Mouse (Mus musculus) lung, postnatal 0 days (tissue): Measurements from ENCODE around the gene Sh2d3c. TPM values are rescaled to one million over a fixed set of nuclear protein-coding genes. Genes with fewer than 3 reads are reported as not detected.

Source experiments
- ATAC-seq: fragments of 200-750 bp; cut with Nextera tagmentation; 2 replicates; pipeline ENCODE4 v1.8.0; 2017; ENCODE audit warnings: moderate library complexity
- DNase-seq: peaks from one replicate; pipeline ENCODE4 v3.0.0-alpha.2; 2016; ENCODE audit warnings: low spot score
- H3K27ac ChIP-seq: fragments of 300-500 bp; sonication (generic); 2 replicates; pipeline ENCODE4 v1.5.1; 2014; ENCODE audit warnings: antibody characterized with exemption, mild to moderate bottlenecking, low read length, mixed read lengths
- H3K27me3 ChIP-seq: fragments of 300-500 bp; sonication (generic); replicated peaks from 2 replicates; pipeline ENCODE4 v1.6.1; 2014; ENCODE audit warnings: low read length, mixed read lengths; ENCODE audit not compliant: insufficient read depth
- H3K36me3 ChIP-seq: fragments of 300-500 bp; sonication (generic); 2 replicates; pipeline ENCODE4 v1.6.1; 2014; ENCODE audit warnings: low read length, mixed read lengths; ENCODE audit not compliant: insufficient read depth
- H3K4me1 ChIP-seq: fragments of 300-500 bp; sonication (generic); 2 replicates; pipeline ENCODE4 v1.6.1; 2014; ENCODE audit warnings: antibody characterized with exemption, low read depth, low read length, mixed read lengths; ENCODE audit not compliant: insufficient read depth
- H3K4me2 ChIP-seq: fragments of 300-500 bp; sonication (generic); replicated peaks from 2 replicates; pipeline ENCODE4 v1.6.1; 2014; ENCODE audit warnings: low read depth, mild to moderate bottlenecking, low read length, moderate library complexity, mixed read lengths
- H3K4me3 ChIP-seq: fragments of 300-500 bp; sonication (generic); 2 replicates; pipeline ENCODE4 v1.5.1; 2014; ENCODE audit warnings: low read depth, low read length
- H3K9ac ChIP-seq: fragments of 300-500 bp; sonication (generic); replicated peaks from 2 replicates; pipeline ENCODE4 v1.6.1; 2014; ENCODE audit warnings: low read depth, mild to moderate bottlenecking
- H3K9me3 ChIP-seq: fragments of 300-500 bp; sonication (generic); 2 replicates; pipeline ENCODE4 v1.6.1; 2016; ENCODE audit warnings: low read length, mixed read lengths
- CTCF ChIP-seq: IDR thresholded peaks from 2 replicates; pipeline ENCODE4 v1.5.1; 2016; ENCODE audit warnings: antibody characterized with exemption, mild to moderate bottlenecking
- EP300 ChIP-seq: IDR thresholded peaks from 2 replicates; pipeline ENCODE4 v1.6.1; 2016; ENCODE audit warnings: antibody characterized with exemption, mild to moderate bottlenecking, control low read depth
- WGBS: fragments of 180-500 bp; shearing (Covaris S2); extraction: QIAGEN DNeasy Blood & Tissue Kit; methylation state at CpG from one replicate; pipeline ENCODE4 v1.1.7; 2014; 5-methylcytosine and 5-hydroxymethylcytosine counted together
- polyA plus RNA-seq: library from polyadenylated mRNA; unstranded; fragments of >200 nt; fragmentation: Nextera tagmentation; extraction: Ambion mirVana; gene quantifications from 2 replicates; pipeline ENCODE4 v1.2.1, GENCODE M21; 2015

Gene Sh2d3c
- polyA plus RNA-seq, 1 experiment from 2014 or later, result 53.5 TPM

GRCm38 (mm10) chr2:32724832-32725790 lies 4.3 kb downstream of the Sh2d3c start:
- Histone ChIP-seq H3K36me3 (no peaks in the 10 kb centered on the region), H3K4me1 (0 out of 2 replicates have a peak, but pooled peaks cover 4% of the 10 kb centered on the region), H3K27ac (0 out of 2 replicates have a peak overlapping the region, but pooled peaks have one; percentile 32), H3K9me3 (no peaks in the 10 kb centered on the region), H3K27me3 (no peaks in the 10 kb centered on the region), H3K9ac (no peak overlapping the region), H3K4me2 (no peak overlapping the region), H3K4me3 (no peak overlapping the region)
- DNase-seq (no peak), ATAC-seq (no peak)
- WGBS, result 51% methylated on average over 16 of the region's 16 CpGs
- TF ChIP-seq CTCF, result no peak
- TF ChIP-seq EP300, result no peak

- Histone ChIP-seq H3K27ac (peak overlapping the region; percentile 83), H3K36me3 (no peaks in the 10 kb centered on the region), H3K4me2 (peak overlapping the region; percentile 54), H3K27me3 (no peaks in the 10 kb centered on the region), H3K4me1 (peaks cover 8% of the 10 kb centered on the region; the same call in 1 of the 2 replicates), H3K4me3 (peak overlapping the region; percentile 48), H3K9me3 (no peaks in the 10 kb centered on the region), H3K9ac (peak overlapping the region; percentile 54)
- TF ChIP-seq EP300 (no peak), CTCF (no peak)
- 2% methylated on average over 16 of the region's 16 CpGs for WGBS
- DNase-seq (peak; percentile 100), ATAC-seq (peak; percentile 98)
Measured at GRCm38 (mm10) chr2:32727435-32727834, 6.6 kb downstream of the Sh2d3c start.

GRCm38 (mm10) chr2:32728463-32728862 lies 7.6 kb downstream of the Sh2d3c start:
- Histone ChIP-seq H3K9ac (peak overlapping the region; percentile 54), H3K4me3 (peak overlapping the region; percentile 48), H3K9me3 (no peaks in the 10 kb centered on the region), H3K4me2 (peak overlapping the region; percentile 54), H3K27ac (peak overlapping the region; percentile 83), H3K4me1 (peaks cover 8% of the 10 kb centered on the region; the same call in 1 of the 2 replicates), H3K27me3 (no peaks in the 10 kb centered on the region), H3K36me3 (no peaks in the 10 kb centered on the region)
- DNase-seq, result peak; percentile 59
- peak; percentile 29 for ATAC-seq
- WGBS, result 33% methylated on average over 7 of the region's 7 CpGs
- no peak for TF ChIP-seq CTCF
- TF ChIP-seq EP300, result peak; percentile 71

GRCm38 (mm10) chr2:32729547-32729946 lies 8.7 kb downstream of the Sh2d3c start:
- Histone ChIP-seq H3K27ac (peak overlapping the region; percentile 83), H3K4me2 (peak overlapping the region; percentile 54), H3K36me3 (no peaks in the 10 kb centered on the region), H3K4me1 (peaks cover 8% of the 10 kb centered on the region; the same call in 1 of the 2 replicates), H3K9me3 (no peaks in the 10 kb centered on the region), H3K4me3 (peak overlapping the region; percentile 48; the same call in 1 of the 2 replicates), H3K27me3 (no peaks in the 10 kb centered on the region), H3K9ac (peak overlapping the region; percentile 19; the same call in 1 of the 2 replicates)
- no peak for DNase-seq
- TF ChIP-seq EP300, result no peak
- no peak for TF ChIP-seq CTCF
- WGBS, result 47% methylated on average over 4 of the region's 4 CpGs
- ATAC-seq, result no peak

GRCm38 (mm10) chr2:32730854-32731253 lies 10.0 kb downstream of the Sh2d3c start:
- Histone ChIP-seq H3K27ac (peak overlapping the region; percentile 83), H3K9ac (no peak overlapping the region), H3K4me2 (peak overlapping the region; percentile 54), H3K9me3 (no peaks in the 10 kb centered on the region), H3K4me1 (peaks cover 8% of the 10 kb centered on the region; the same call in 1 of the 2 replicates), H3K36me3 (no peaks in the 10 kb centered on the region), H3K27me3 (no peaks in the 10 kb centered on the region), H3K4me3 (0 out of 2 replicates have a peak overlapping the region, but pooled peaks have one; percentile 0)
- ATAC-seq, result no peak
- 17% methylated on average over 11 of the region's 11 CpGs for WGBS
- peak; percentile 58 for DNase-seq
- TF ChIP-seq CTCF (no peak), EP300 (no peak)

GRCm38 (mm10) chr2:32731911-32732310 lies 11.1 kb downstream of the Sh2d3c start:
- H3K9ac ChIP-seq, result no peak overlapping the region
- DNase-seq, result no peak
- H3K4me2 ChIP-seq, result no peak overlapping the region
- no peak for ATAC-seq
- peaks cover 7% of the 10 kb centered on the region; the same call in 1 of the 2 replicates for H3K4me1 ChIP-seq
- WGBS, result 47% methylated on average over 4 of the region's 4 CpGs
- TF ChIP-seq CTCF, result no peak
- no peaks in the 10 kb centered on the region for H3K9me3 ChIP-seq
- no peaks in the 10 kb centered on the region for H3K36me3 ChIP-seq
- no peaks in the 10 kb centered on the region for H3K27me3 ChIP-seq
- H3K4me3 ChIP-seq, result no peak overlapping the region
- H3K27ac ChIP-seq, result peak overlapping the region; percentile 83
